Mouse (Mus musculus) neural tube, embryonic 13.5 days (tissue): Measurements from ENCODE around the gene Ezh2. TPM values are rescaled to one million over a fixed set of nuclear protein-coding genes. Genes with fewer than 3 reads are reported as not detected.
A peak's percentile ranks its signal among the peaks of the same experiment; 100 is the strongest.
"Not testable (repeated sequence)": the region's sequence is repeated elsewhere in the genome, so short reads cannot be mapped to it uniquely, and the experiment has no call there.

Source experiments
- ATAC-seq: fragments of 200-750 bp; cut with Nextera tagmentation; 2 replicates; pipeline ENCODE4 v1.8.0; 2017; ENCODE audit warnings: low read depth, mild to moderate bottlenecking, moderate TSS enrichment, moderate library complexity
- H3K27ac ChIP-seq: fragments of 300-500 bp; sonication (generic); replicated peaks from 2 replicates; pipeline ENCODE4 v1.5.1; 2015; ENCODE audit warnings: moderate library complexity, mild to moderate bottlenecking, inconsistent platforms
- H3K27me3 ChIP-seq: fragments of 300-500 bp; sonication (generic); 2 replicates; pipeline ENCODE4 v1.6.1; 2015; ENCODE audit warnings: mild to moderate bottlenecking, inconsistent platforms
- H3K36me3 ChIP-seq: fragments of 300-500 bp; sonication (generic); 2 replicates; pipeline ENCODE4 v1.6.1; 2015; ENCODE audit warnings: mild to moderate bottlenecking, inconsistent platforms
- H3K4me1 ChIP-seq: fragments of 300-500 bp; sonication (generic); replicated peaks from 2 replicates; pipeline ENCODE4 v1.6.1; 2015; ENCODE audit warnings: inconsistent platforms
- H3K4me2 ChIP-seq: fragments of 300-500 bp; sonication (generic); 2 replicates; pipeline ENCODE4 v1.6.1; 2015; ENCODE audit warnings: inconsistent platforms, mild to moderate bottlenecking, moderate library complexity
- H3K4me3 ChIP-seq: fragments of 300-500 bp; sonication (generic); 2 replicates; pipeline ENCODE4 v1.5.1; 2015; ENCODE audit warnings: mild to moderate bottlenecking, inconsistent platforms
- H3K9ac ChIP-seq: fragments of 300-500 bp; sonication (generic); 2 replicates; pipeline ENCODE4 v1.6.1; 2015; ENCODE audit warnings: moderate library complexity, mild to moderate bottlenecking, inconsistent platforms
- H3K9me3 ChIP-seq: fragments of 300-500 bp; sonication (generic); 2 replicates; pipeline ENCODE4 v1.6.1; 2016; ENCODE audit warnings: inconsistent platforms
- WGBS: fragments of 180-500 bp; shearing (Covaris S2); methylation state at CpG from one replicate; pipeline ENCODE4 v1.1.7; 2015; 5-methylcytosine and 5-hydroxymethylcytosine counted together
- polyA plus RNA-seq: library from polyadenylated mRNA; unstranded; fragments of >200 nt; fragmentation: Nextera tagmentation; extraction: Ambion mirVana; gene quantifications from 2 replicates; pipeline ENCODE4 v1.2.1, GENCODE M21; 2015

Gene Ezh2
- 90.3 and 102 TPM in 2 replicates for polyA plus RNA-seq

- Histone ChIP-seq H3K4me2 (peak within 1 kb of the TSS; percentile 83), H3K9ac (peak within 1 kb of the TSS; percentile 98), H3K4me3 (peak within 1 kb of the TSS; percentile 98), H3K9me3 (no peaks in the 10 kb centered on the region), H3K27me3 (no peaks in the 10 kb centered on the region), H3K36me3 (no peaks in the 10 kb centered on the region), H3K27ac (peak within 1 kb of the TSS; percentile 99), H3K4me1 (peaks cover 34% of the 10 kb centered on the region)
- ATAC-seq = peak; percentile 99
- under 1% methylated on average over 69 of the region's 69 CpGs for WGBS
These were observed at the start of gene Ezh2 for GRCm38 (mm10) chr6:47594926-47595623. TSS of gene Ezh2 (minus strand) at chr6:47595341.

DNA sequence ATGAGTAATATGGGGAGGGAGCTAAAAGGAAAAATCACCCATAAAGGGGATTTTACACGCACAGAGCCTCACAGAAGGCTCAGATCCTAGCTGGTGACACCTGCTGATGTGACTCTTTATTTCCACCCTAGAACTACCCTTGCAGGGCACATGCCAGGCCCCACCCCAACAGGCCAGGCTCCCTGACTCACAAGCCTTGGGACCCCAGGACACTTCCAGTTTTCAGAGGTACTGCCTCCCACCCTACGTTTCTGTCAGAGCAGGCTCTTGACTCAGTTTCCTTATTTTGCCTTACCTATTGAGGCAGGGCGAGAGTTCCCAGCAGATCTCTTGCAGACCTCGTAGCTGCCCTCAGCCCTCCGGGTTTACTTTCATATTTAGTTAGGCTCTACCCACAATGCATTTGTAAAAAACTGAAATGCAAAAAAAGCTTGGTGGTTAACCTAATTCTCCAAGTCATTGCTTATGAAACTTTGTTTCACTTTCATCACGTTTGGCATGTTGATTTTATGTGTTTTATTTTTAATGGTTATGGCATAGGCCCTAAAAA is 41.5 kb upstream of the Ezh2 start:
- H3K9me3 ChIP-seq = no peaks in the 10 kb centered on the region
- no peaks in the 10 kb centered on the region for H3K4me1 ChIP-seq
- H3K27me3 ChIP-seq = no peaks in the 10 kb centered on the region
- no peak overlapping the region for H3K4me2 ChIP-seq
- no peak for ATAC-seq
- WGBS = 71% methylated on average over 6 of the region's 6 CpGs
- H3K4me3 ChIP-seq = no peak overlapping the region
- no peak overlapping the region for H3K27ac ChIP-seq
- no peak overlapping the region for H3K9ac ChIP-seq
- H3K36me3 ChIP-seq = no peaks in the 10 kb centered on the region

DNA sequence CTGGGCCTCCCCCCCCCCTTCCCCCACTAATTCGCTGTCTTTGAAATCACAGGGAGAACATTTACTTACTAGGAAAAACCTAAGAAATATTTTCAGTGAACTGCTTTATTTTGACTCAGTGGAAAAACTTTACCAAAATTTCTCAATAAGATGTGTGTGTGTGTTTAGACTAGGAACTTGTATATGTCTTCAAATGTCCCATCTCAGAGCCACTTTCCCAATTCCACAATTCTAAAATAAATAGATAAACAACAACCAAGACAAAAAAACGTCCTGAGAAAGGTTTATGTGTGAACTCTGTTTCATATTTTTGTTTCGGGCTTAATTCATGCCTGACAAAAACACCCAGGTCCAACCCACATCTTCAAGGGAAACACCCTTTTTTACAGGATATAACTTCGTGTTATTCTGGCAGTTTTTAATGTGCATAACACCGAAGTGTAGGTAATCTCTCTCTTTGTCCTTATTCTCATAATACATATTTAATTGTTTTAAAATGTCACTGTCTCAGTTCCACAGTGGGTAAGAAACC is 40.9 kb upstream of the Ezh2 start:
- Histone ChIP-seq H3K27ac (no peak overlapping the region), H3K9me3 (no peaks in the 10 kb centered on the region), H3K4me2 (no peak overlapping the region), H3K27me3 (no peaks in the 10 kb centered on the region), H3K9ac (no peak overlapping the region), H3K36me3 (no peaks in the 10 kb centered on the region), H3K4me3 (no peak overlapping the region), H3K4me1 (no peaks in the 10 kb centered on the region)
- ATAC-seq = no peak
- 78% methylated on average over 5 of the region's 5 CpGs for WGBS

- Histone ChIP-seq H3K36me3 (no peaks in the 10 kb centered on the region), H3K4me1 (no peaks in the 10 kb centered on the region), H3K27me3 (no peaks in the 10 kb centered on the region), H3K4me3 (no peak overlapping the region), H3K4me2 (no peak overlapping the region), H3K9ac (no peak overlapping the region), H3K27ac (no peak overlapping the region), H3K9me3 (no peaks in the 10 kb centered on the region)
- WGBS = 78% methylated on average over 7 of the region's 7 CpGs
- ATAC-seq = no peak
These were observed 40.3 kb upstream of the Ezh2 start for GRCm38 (mm10) chr6:47635207-47635994.

- H3K4me3 ChIP-seq = no peak overlapping the region
- H3K27me3 ChIP-seq = no peaks in the 10 kb centered on the region
- H3K36me3 ChIP-seq = no peaks in the 10 kb centered on the region
- no peak overlapping the region for H3K27ac ChIP-seq
- ATAC-seq = no peak
- H3K4me2 ChIP-seq = no peak overlapping the region
- H3K4me1 ChIP-seq = no peaks in the 10 kb centered on the region
- no peaks in the 10 kb centered on the region for H3K9me3 ChIP-seq
- no peak overlapping the region for H3K9ac ChIP-seq
These were observed 38.3 kb upstream of the Ezh2 start for GRCm38 (mm10) chr6:47633467-47633866.

DNA sequence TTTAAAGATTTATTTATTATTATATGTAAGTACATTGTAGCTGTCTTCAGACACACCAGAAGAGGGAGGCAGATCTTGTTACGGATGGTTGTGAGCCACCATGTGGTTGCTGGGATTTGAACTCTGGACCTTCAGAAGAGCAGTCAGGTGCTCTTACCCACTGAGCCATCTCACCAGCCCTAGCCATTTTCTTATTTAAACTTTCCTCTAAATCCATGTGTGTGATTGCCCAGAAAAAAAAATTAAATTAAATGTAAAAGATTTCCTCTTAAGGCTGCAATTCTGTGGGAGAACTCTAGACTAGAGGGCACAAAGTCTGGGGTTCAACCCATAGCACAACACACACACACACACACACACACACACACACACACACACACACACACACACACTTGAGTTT is 34.9 kb upstream of the Ezh2 start:
- H3K4me3 ChIP-seq, H3K36me3 ChIP-seq, H3K27me3 ChIP-seq, H3K4me1 ChIP-seq, H3K9ac ChIP-seq, H3K9me3 ChIP-seq, ATAC-seq, H3K27ac ChIP-seq, H3K4me2 ChIP-seq: not testable (repeated sequence)
- 67% methylated on average over 1 of the region's 1 CpGs for WGBS

- no peaks in the 10 kb centered on the region for H3K9me3 ChIP-seq
- no peak overlapping the region for H3K9ac ChIP-seq
- no peaks in the 10 kb centered on the region for H3K4me1 ChIP-seq
- no peaks in the 10 kb centered on the region for H3K36me3 ChIP-seq
- no peaks in the 10 kb centered on the region for H3K27me3 ChIP-seq
- 62% methylated on average over 3 of the region's 3 CpGs for WGBS
- H3K27ac ChIP-seq = no peak overlapping the region
- no peak for ATAC-seq
- H3K4me3 ChIP-seq = no peak overlapping the region
- H3K4me2 ChIP-seq = no peak overlapping the region
These were observed 32.8 kb upstream of the Ezh2 start for GRCm38 (mm10) chr6:47627978-47628377.

DNA sequence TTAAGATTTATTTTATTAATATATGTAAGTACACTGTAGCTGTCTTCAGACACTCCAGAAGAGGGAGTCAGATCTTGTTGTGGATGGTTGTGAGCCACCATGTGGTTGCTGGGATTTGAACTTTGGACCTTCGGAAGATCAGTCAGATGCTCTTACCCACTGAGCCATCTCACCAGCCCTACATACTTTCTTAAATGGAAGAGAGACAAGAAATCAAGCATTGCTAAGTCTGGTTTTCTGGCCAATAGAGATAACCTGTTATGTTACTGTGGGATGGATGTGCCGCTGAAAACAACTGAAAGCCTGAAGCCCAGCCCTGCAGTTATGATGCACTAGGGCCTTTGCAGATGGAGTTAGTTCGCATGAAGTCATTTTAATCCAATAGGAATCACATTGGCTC is 31.8 kb upstream of the Ezh2 start:
- H3K4me2 ChIP-seq, ATAC-seq, H3K9me3 ChIP-seq, H3K36me3 ChIP-seq, H3K9ac ChIP-seq, H3K27ac ChIP-seq, H3K4me3 ChIP-seq, H3K4me1 ChIP-seq, H3K27me3 ChIP-seq: not testable (repeated sequence)
- 91% methylated on average over 3 of the region's 3 CpGs for WGBS

DNA sequence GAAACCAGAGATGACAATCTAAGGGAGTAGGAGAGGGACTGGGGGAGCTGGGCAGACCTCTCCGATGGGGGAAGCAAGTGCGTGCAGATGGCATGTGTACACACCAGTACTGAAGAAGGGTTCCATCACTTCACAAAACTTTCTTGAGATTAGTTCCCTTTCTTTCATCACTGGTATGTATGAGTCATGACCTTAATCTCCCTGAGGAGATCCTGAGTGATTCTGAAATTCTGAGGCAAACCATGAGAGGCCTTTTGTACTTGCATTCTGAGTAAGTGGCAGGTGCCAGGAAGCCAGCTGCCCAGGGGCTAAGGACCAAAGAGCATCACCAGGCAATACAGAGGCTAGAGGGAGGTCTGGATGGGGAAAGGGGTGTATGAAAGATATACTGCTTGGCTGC is 25.9 kb upstream of the Ezh2 start:
- no peak for ATAC-seq
- Histone ChIP-seq H3K9me3 (no peaks in the 10 kb centered on the region), H3K4me3 (no peak overlapping the region), H3K27ac (no peak overlapping the region), H3K9ac (no peak overlapping the region), H3K4me2 (no peak overlapping the region), H3K27me3 (no peaks in the 10 kb centered on the region), H3K4me1 (no peaks in the 10 kb centered on the region), H3K36me3 (no peaks in the 10 kb centered on the region)
- 85% methylated on average over 2 of the region's 2 CpGs for WGBS

DNA sequence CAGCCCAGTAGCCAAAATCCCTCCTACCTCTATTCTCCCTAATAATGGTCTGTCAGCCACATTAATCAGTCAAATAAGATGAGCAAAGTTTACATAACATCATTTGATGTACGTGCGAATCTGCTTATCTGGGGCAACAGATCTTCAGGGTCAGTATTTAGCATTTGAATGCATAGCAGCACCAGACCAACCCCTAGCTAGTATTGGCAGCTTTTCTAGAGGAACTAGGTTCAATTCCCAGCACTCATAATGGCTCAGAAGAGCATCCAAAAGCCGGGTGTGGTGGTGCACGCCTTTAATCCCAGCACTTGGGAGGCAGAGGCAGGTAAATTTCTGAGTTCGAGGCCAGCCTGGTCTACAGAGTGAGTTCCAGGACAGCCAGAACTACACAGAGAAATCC is 13.2 kb upstream of the Ezh2 start:
- not testable (repeated sequence) for H3K9ac ChIP-seq, H3K4me1 ChIP-seq, H3K27ac ChIP-seq, H3K27me3 ChIP-seq, H3K9me3 ChIP-seq, ATAC-seq, H3K36me3 ChIP-seq, H3K4me3 ChIP-seq, H3K4me2 ChIP-seq
- WGBS = 52% methylated on average over 5 of the region's 5 CpGs

- ATAC-seq = no peak
- H3K9me3 ChIP-seq = no peaks in the 10 kb centered on the region
- no peak overlapping the region for H3K4me2 ChIP-seq
- 79% methylated on average over 1 of the region's 1 CpGs for WGBS
- no peaks in the 10 kb centered on the region for H3K4me1 ChIP-seq
- H3K27me3 ChIP-seq = no peaks in the 10 kb centered on the region
- H3K36me3 ChIP-seq = no peaks in the 10 kb centered on the region
- H3K27ac ChIP-seq = no peak overlapping the region
- no peak overlapping the region for H3K9ac ChIP-seq
- H3K4me3 ChIP-seq = no peak overlapping the region
These were observed 6.8 kb upstream of the Ezh2 start for GRCm38 (mm10) chr6:47601931-47602330.

DNA sequence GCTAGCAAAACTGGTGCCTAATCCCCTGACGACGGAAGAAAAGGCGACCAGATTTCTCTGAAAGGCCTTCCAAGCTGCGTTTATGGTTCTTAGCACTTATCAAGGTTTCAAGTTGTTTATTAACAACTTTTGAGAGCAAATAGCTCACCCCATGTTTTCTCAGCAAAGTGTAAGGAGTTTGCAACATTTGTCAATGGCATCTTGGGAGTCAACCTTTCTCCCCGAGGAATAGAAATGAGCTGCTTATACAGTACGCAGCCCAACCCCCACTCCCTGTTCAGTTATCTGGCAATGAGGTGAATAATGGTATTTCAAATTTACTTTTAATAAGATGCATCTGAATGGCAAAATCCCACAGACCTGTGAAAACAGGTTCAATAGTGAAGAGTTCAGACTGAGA is 555 bp upstream of the Ezh2 start:
- ATAC-seq = no peak
- peaks cover 29% of the 10 kb centered on the region for H3K4me1 ChIP-seq
- peak overlapping the region; percentile 99 for H3K27ac ChIP-seq
- WGBS = 4% methylated on average over 6 of the region's 6 CpGs
- no peaks in the 10 kb centered on the region for H3K9me3 ChIP-seq
- no peaks in the 10 kb centered on the region for H3K36me3 ChIP-seq
- H3K4me2 ChIP-seq = peak overlapping the region; percentile 70
- no peaks in the 10 kb centered on the region for H3K27me3 ChIP-seq
- H3K4me3 ChIP-seq = peak overlapping the region; percentile 98
- peak overlapping the region; percentile 89 for H3K9ac ChIP-seq
